Mouse (Mus musculus): Measurements from ENCODE around the gene Cntn5.

- TF ChIP-seq POLR2A (IDR thresholded peaks at IDR 0.05; ENCODE audit: borderline replicate concordance, low read depth, low read length) (no peak), CTCF (IDR thresholded peaks at IDR 0.05; ENCODE audit: low read depth, low read length) (no peak)
Measured at GRCm38 (mm10) chr9:9886210-9886609, 1018.4 kb downstream of the Cntn5 start.

Data from bone marrow macrophage, adult 2 months (primary cell).